Mouse (Mus musculus) intestine, postnatal 0 days (tissue): ENCODE measurements around the gene Nav3. TPM values are rescaled to one million over a fixed set of nuclear protein-coding genes. Genes with fewer than 3 reads are reported as not detected.

Experiments used
- ATAC-seq: fragments of 200-750 bp; cut with Nextera tagmentation; 2 replicates; pipeline ENCODE4 v1.8.0; 2017; ENCODE audit warnings: mild to moderate bottlenecking, moderate TSS enrichment, moderate library complexity
- H3K27ac ChIP-seq: fragments of 300-500 bp; sonication (generic); 2 replicates; pipeline ENCODE4 v1.5.1; 2014; ENCODE audit warnings: mild to moderate bottlenecking, low read depth, low read length, moderate library complexity
- H3K27me3 ChIP-seq: fragments of 300-500 bp; sonication (generic); replicated peaks from 2 replicates; pipeline ENCODE4 v1.6.1; 2014; ENCODE audit warnings: low read length, mixed read lengths; ENCODE audit not compliant: control insufficient read depth, insufficient read depth
- H3K36me3 ChIP-seq: fragments of 300-500 bp; sonication (generic); 2 replicates; pipeline ENCODE4 v1.6.1; 2014; ENCODE audit warnings: mild to moderate bottlenecking, moderate library complexity; ENCODE audit not compliant: control insufficient read depth, insufficient read depth
- H3K4me1 ChIP-seq: fragments of 300-500 bp; sonication (generic); replicated peaks from 2 replicates; pipeline ENCODE4 v1.6.1; 2014; ENCODE audit warnings: antibody characterized with exemption, low read length, mixed read lengths; ENCODE audit not compliant: control insufficient read depth, insufficient read depth
- H3K4me2 ChIP-seq: fragments of 300-500 bp; sonication (generic); replicated peaks from 2 replicates; pipeline ENCODE4 v1.6.1; 2014; ENCODE audit warnings: low read depth, mild to moderate bottlenecking, moderate library complexity
- H3K4me3 ChIP-seq: fragments of 300-500 bp; sonication (generic); 2 replicates; pipeline ENCODE4 v1.5.1; 2014; ENCODE audit warnings: low read depth, low read length
- H3K9ac ChIP-seq: fragments of 300-500 bp; sonication (generic); 2 replicates; pipeline ENCODE4 v1.6.1; 2014; ENCODE audit warnings: mild to moderate bottlenecking, low read depth, low read length
- H3K9me3 ChIP-seq: fragments of 300-500 bp; sonication (generic); 2 replicates; pipeline ENCODE4 v1.6.1; 2016; ENCODE audit warnings: mixed run types; ENCODE audit not compliant: control insufficient read depth
- CTCF ChIP-seq: sonication (generic); IDR thresholded peaks from 2 replicates; pipeline ENCODE4 v1.5.1; 2016; ENCODE audit warnings: low read depth, mild to moderate bottlenecking, control low read depth, antibody characterized with exemption, moderate library complexity
- WGBS: fragments of 180-500 bp; shearing (Covaris S2); extraction: QIAGEN DNeasy Blood & Tissue Kit; methylation state at CpG from one replicate; pipeline ENCODE4 v1.1.7; 2014; 5-methylcytosine and 5-hydroxymethylcytosine counted together
- polyA plus RNA-seq: library from polyadenylated mRNA; unstranded; fragments of >200 nt; fragmentation: Nextera tagmentation; extraction: Ambion mirVana; gene quantifications from 2 replicates; pipeline ENCODE4 v1.2.1, GENCODE M21; 2015

Gene Nav3
- polyA plus RNA-seq = 0.77 and 0.84 TPM in 2 replicates

DNA sequence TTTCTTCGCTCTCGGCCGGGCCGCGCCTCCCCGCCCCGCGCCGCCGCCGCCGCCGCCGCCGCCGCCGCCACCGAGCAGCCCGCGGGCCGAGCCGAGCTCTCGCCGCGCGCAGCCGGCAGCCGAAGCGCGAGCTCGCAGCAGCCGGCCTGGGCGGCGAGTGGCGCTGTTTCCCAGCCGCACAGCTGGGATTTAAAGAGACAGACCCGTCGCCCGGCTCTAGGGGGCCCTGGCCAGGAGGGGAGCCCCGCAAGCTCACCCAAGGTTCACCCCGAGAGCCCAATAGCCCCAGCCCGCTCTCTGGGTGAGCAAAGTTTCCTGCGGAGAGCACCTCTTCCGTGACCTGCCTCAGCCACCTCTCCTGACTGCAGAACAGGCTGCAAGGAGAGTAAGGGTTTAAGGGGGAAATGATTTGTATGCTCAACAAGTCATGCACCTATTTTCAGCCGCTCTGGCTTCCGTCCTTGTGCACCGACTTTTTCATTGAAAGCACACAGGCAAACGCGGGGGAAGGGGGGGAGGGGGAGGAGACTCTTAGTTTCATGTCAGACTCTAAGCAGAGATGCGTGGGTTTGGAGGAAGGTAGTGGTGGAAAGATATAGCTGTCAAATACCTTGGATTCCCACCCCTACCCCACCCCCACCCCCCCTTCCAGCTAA lies at the start of gene Nav3:
Nav3 (minus strand) TSS at position 367 of the 656 bp plus-strand sequence.
- peak; percentile 69 for TF ChIP-seq CTCF
- Histone ChIP-seq H3K9me3 (no peaks in the 10 kb centered on the region), H3K27ac (no peak within 1 kb of the TSS), H3K4me2 (peak within 1 kb of the TSS; percentile 89), H3K4me1 (peaks cover 4% of the 10 kb centered on the region; the same call in 1 of the 2 replicates), H3K4me3 (peak within 1 kb of the TSS; percentile 49), H3K27me3 (peaks cover 11% of the 10 kb centered on the region), H3K36me3 (no peaks in the 10 kb centered on the region), H3K9ac (peak within 1 kb of the TSS; percentile 40; the same call in 1 of the 2 replicates)
- ATAC-seq = peak; percentile 89
- under 1% methylated on average over 32 of the region's 50 CpGs for WGBS

DNA sequence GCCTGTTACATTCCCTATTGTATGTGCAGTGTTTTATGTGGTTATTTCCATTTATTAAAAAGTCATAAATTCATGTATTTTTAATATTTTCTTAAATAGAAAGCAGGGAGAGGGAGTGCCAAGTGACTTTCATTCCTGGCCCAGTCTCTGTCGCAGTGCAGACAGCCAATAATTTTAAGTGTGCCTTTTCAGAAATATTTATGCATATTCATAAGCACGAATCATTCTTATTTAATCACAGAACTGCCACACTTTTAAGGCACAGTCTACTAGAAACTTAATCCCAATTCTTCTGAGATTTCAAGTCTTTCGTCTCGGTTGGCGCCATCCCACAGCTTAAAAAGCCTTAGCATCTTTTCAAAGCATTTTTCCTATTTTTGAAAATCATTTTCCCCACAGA lies 29.3 kb upstream of the Nav3 start:
- no peak overlapping the region for H3K27ac ChIP-seq
- no peaks in the 10 kb centered on the region for H3K27me3 ChIP-seq
- H3K9me3 ChIP-seq = no peaks in the 10 kb centered on the region
- TF ChIP-seq CTCF = no peak
- ATAC-seq = no peak
- H3K4me2 ChIP-seq = no peak overlapping the region
- no peak overlapping the region for H3K4me3 ChIP-seq
- H3K9ac ChIP-seq = no peak overlapping the region
- H3K36me3 ChIP-seq = no peaks in the 10 kb centered on the region
- WGBS = 83% methylated on average over 5 of the region's 5 CpGs
- no peaks in the 10 kb centered on the region for H3K4me1 ChIP-seq

GRCm38 (mm10) chr10:110484822-110485221 lies 28.8 kb upstream of the Nav3 start:
- H3K27me3 ChIP-seq = no peaks in the 10 kb centered on the region
- H3K4me2 ChIP-seq = no peak overlapping the region
- no peak overlapping the region for H3K9ac ChIP-seq
- no peak overlapping the region for H3K27ac ChIP-seq
- no peaks in the 10 kb centered on the region for H3K4me1 ChIP-seq
- H3K9me3 ChIP-seq = no peaks in the 10 kb centered on the region
- no peaks in the 10 kb centered on the region for H3K36me3 ChIP-seq
- no peak for ATAC-seq
- 43% methylated on average over 8 of the region's 8 CpGs for WGBS
- TF ChIP-seq CTCF = no peak
- H3K4me3 ChIP-seq = no peak overlapping the region

GRCm38 (mm10) chr10:110479189-110479588 lies 23.2 kb upstream of the Nav3 start:
- Histone ChIP-seq H3K4me2 (no peak overlapping the region), H3K36me3 (no peaks in the 10 kb centered on the region), H3K27me3 (no peaks in the 10 kb centered on the region), H3K9me3 (no peaks in the 10 kb centered on the region), H3K9ac (no peak overlapping the region), H3K4me3 (no peak overlapping the region), H3K27ac (no peak overlapping the region), H3K4me1 (no peaks in the 10 kb centered on the region)
- 87% methylated on average over 3 of the region's 3 CpGs for WGBS
- no peak for ATAC-seq
- no peak for TF ChIP-seq CTCF

- Histone ChIP-seq H3K9me3 (no peaks in the 10 kb centered on the region), H3K4me2 (no peak overlapping the region), H3K27me3 (no peaks in the 10 kb centered on the region), H3K27ac (no peak overlapping the region), H3K4me3 (no peak overlapping the region), H3K4me1 (no peaks in the 10 kb centered on the region), H3K36me3 (no peaks in the 10 kb centered on the region), H3K9ac (no peak overlapping the region)
- no peak for TF ChIP-seq CTCF
- 73% methylated on average over 11 of the region's 11 CpGs for WGBS
- ATAC-seq = no peak
Measured at GRCm38 (mm10) chr10:110477689-110478314, 21.8 kb upstream of the Nav3 start.

DNA sequence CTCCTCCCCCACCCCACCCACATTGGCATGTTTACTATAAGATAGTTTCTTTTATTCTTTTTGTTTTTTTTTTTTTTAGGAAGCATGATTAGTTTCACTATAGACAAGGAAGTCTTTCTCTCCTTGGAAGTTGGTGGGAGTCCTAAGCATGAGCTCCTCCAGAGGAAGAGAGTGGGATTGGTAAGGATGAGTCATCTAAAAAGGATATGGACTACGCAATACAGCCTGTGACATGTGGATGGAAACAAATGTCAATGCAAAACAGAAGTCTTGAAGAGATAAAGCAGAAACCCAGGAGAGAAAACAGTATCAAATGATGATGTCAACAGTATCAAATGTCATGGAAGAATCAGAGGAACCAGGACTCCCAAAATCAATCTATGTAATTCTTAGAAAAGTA lies 18.1 kb upstream of the Nav3 start:
- 57% methylated on average over 1 of the region's 1 CpGs for WGBS
- Histone ChIP-seq H3K27me3 (no peaks in the 10 kb centered on the region), H3K4me1 (no peaks in the 10 kb centered on the region), H3K36me3 (no peaks in the 10 kb centered on the region), H3K27ac (no peak overlapping the region), H3K9ac (no peak overlapping the region), H3K4me3 (no peak overlapping the region), H3K9me3 (no peaks in the 10 kb centered on the region), H3K4me2 (no peak overlapping the region)
- TF ChIP-seq CTCF = no peak
- no peak for ATAC-seq
